Mouse (Mus musculus): ENCODE results near the gene Kcnk10. TPM values are rescaled to one million over a fixed set of nuclear protein-coding genes. Genes with fewer than 3 reads are reported as not detected.

Kcnk10 gene
- polyA plus RNA-seq, 1 experiment from 2014 or later: 0.13 TPM

DNA sequence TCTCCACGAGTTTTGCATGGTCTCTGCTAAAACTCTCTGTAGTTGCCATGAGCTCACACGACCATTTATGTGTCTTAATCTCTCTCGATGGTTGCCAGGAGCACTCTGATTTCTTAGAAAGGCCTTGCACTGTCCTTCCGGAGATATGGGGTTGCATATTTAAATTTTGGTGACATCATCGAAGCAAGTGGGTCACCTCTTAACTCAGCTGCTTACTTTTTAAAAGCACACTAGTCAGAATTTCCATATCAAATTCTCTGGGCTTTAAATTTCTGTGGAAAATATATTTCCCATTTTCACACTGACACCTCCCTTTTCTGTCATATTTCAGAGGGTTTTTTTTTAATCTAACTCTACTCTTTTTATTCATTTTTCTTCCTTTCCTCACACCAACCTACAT, 132.5 kb downstream of the Kcnk10 start:
- Histone ChIP-seq H3K4me1 (ENCODE audit: insufficient read depth) (no peaks in the 10 kb centered on the region), H3K4me2 (ENCODE audit: low read depth, low read length) (no peak overlapping the region), H3K4me3 (ENCODE audit: low read depth, low read length) (no peak overlapping the region), H3K36me3 (replicated peaks; ENCODE audit: insufficient read depth, low read length) (no peaks in the 10 kb centered on the region), H3K27me3 (ENCODE audit: insufficient read depth, low read length) (no peaks in the 10 kb centered on the region), H3K9ac (replicated peaks) (no peak overlapping the region), H3K9me3 (ENCODE audit: low read length) (no peaks in the 10 kb centered on the region), H3K27ac (ENCODE audit: low read depth) (no peak overlapping the region)
- no peak for TF ChIP-seq EP300 (IDR thresholded peaks at IDR 0.05; ENCODE audit: low read depth)
- TF ChIP-seq CTCF (IDR thresholded peaks at IDR 0.05; ENCODE audit: low read depth): no peak
- no peak for ATAC-seq
- 64% methylated on average over 5 of the region's 5 CpGs for WGBS (ENCODE audit: insufficient replicate concordance)
- no peak for DNase-seq

DNA sequence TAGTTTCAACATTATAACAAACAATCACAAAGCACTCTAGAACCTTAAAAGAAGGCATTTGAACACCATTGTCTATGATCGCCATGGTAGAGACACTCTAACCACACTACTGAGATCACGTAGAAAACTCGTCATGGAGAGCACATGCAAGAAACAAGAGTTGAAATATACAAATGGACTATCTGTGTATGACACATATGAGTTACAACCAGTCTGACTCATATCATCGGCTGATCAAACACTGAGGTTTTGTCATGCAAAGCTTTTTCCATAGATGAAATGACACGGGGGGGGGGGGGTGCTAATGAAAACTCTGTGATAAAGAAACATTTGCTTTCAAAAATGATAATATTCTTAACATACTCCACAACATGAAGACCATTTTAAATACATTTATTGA, 133.2 kb downstream of the Kcnk10 start:
- Histone ChIP-seq H3K27me3 (ENCODE audit: insufficient read depth, low read length) (no peaks in the 10 kb centered on the region), H3K4me1 (ENCODE audit: insufficient read depth) (no peaks in the 10 kb centered on the region), H3K27ac (ENCODE audit: low read depth) (no peak overlapping the region), H3K9ac (replicated peaks) (no peak overlapping the region), H3K4me3 (ENCODE audit: low read depth, low read length) (no peak overlapping the region), H3K4me2 (ENCODE audit: low read depth, low read length) (no peak overlapping the region), H3K36me3 (replicated peaks; ENCODE audit: insufficient read depth, low read length) (no peaks in the 10 kb centered on the region), H3K9me3 (ENCODE audit: low read length) (no peaks in the 10 kb centered on the region)
- 76% methylated on average over 5 of the region's 5 CpGs for WGBS (ENCODE audit: insufficient replicate concordance)
- DNase-seq (no peak), ATAC-seq (no peak)
- no peak for TF ChIP-seq EP300 (IDR thresholded peaks at IDR 0.05; ENCODE audit: low read depth)
- no peak for TF ChIP-seq CTCF (IDR thresholded peaks at IDR 0.05; ENCODE audit: low read depth)

DNA sequence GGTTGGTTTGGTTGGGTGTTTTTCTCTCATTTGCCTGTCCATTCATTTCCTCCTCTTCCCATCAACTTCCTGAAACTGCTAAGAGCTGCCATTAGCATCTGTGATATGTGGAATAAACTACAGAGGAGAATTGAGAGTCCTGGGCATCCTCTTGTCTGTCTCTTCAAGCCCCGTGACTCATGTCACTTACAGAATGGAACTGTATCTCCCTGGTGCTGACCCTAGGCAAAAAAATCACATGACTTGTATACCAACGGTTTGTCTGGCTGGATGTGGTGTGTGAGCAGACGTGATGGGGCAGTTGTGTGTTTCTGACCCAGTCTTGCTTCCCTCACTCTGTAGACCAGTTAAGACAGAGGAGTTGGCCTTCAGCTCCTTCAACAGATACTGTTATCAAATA, 134.4 kb downstream of the Kcnk10 start:
- ATAC-seq: no peak

DNA sequence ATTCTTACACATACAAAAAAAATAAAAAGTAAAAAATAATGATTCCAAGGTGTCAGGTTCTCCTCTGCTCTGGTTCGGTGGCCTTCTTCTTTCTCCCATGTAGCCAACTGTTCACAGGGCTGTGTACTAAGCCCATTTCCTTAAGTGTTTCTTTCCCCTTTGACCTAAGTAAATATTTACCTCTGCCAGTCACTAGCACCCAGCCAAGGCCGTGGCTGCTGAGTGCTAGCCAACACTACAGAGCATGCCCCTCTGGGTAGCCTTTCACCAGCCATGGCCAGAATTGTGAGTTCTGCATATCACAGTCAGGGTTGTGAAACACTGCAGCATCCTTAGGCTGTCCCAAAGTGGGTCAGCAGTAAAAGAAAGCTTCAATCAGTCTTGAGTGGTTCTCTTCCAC, 140.0 kb downstream of the Kcnk10 start:
- ATAC-seq (no peak), DNase-seq (no peak)
- no peaks in the 10 kb centered on the region for H3K27me3 ChIP-seq (ENCODE audit: insufficient read depth, low read length)
- no peak overlapping the region for H3K9ac ChIP-seq (replicated peaks)
- H3K36me3 ChIP-seq (replicated peaks; ENCODE audit: insufficient read depth, low read length): no peaks in the 10 kb centered on the region
- TF ChIP-seq EP300 (IDR thresholded peaks at IDR 0.05; ENCODE audit: low read depth) (no peak), CTCF (IDR thresholded peaks at IDR 0.05; ENCODE audit: low read depth) (no peak)
- H3K27ac ChIP-seq (ENCODE audit: low read depth): no peak overlapping the region
- H3K9me3 ChIP-seq (ENCODE audit: low read length): no peaks in the 10 kb centered on the region
- WGBS (ENCODE audit: insufficient replicate concordance): 30% methylated on average over 2 of the region's 2 CpGs
- no peaks in the 10 kb centered on the region for H3K4me1 ChIP-seq (ENCODE audit: insufficient read depth)
- no peak overlapping the region for H3K4me3 ChIP-seq (ENCODE audit: low read depth, low read length)
- H3K4me2 ChIP-seq (ENCODE audit: low read depth, low read length): no peak overlapping the region

More for the DNA sequence above, 134.4 kb downstream of the Kcnk10 start:
- TF ChIP-seq EP300 (IDR thresholded peaks at IDR 0.05; ENCODE audit: low read depth) (no peak), CTCF (IDR thresholded peaks at IDR 0.05; ENCODE audit: low read depth) (no peak)
- Histone ChIP-seq H3K36me3 (replicated peaks; ENCODE audit: insufficient read depth, low read length) (no peaks in the 10 kb centered on the region), H3K9me3 (ENCODE audit: low read length) (no peaks in the 10 kb centered on the region), H3K4me2 (ENCODE audit: low read depth, low read length) (no peak overlapping the region), H3K27ac (ENCODE audit: low read depth) (no peak overlapping the region), H3K9ac (replicated peaks) (no peak overlapping the region), H3K27me3 (ENCODE audit: insufficient read depth, low read length) (no peaks in the 10 kb centered on the region), H3K4me1 (ENCODE audit: insufficient read depth) (no peaks in the 10 kb centered on the region), H3K4me3 (ENCODE audit: low read depth, low read length) (no peak overlapping the region)
- no peak for DNase-seq
- 72% methylated on average over 3 of the region's 3 CpGs for whole genome bisulfite sequencing (ENCODE audit: insufficient replicate concordance)

DNA sequence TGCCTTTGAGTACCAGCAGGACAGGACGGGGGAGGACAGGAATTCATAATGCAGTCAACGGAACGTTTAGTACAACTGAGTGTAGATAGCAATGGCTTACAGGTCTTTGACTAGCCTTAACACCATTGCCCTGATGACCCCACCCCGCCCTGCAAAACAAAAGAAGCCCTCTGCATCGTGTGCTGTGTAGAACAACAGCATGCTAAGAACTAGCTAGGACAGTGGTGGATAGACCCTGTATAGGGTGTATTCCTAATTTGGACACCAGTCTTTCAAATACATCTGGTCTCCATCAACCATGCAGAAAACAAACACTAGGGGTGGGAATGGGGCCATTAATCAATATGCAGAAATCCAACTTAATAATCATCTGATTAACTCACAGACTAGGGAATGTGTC, 147.4 kb downstream of the Kcnk10 start:
- H3K4me3 ChIP-seq (ENCODE audit: low read depth, low read length): no peak overlapping the region
- ATAC-seq: no peak
- no peak for DNase-seq
- TF ChIP-seq EP300 (IDR thresholded peaks at IDR 0.05; ENCODE audit: low read depth) (no peak), CTCF (IDR thresholded peaks at IDR 0.05; ENCODE audit: low read depth) (no peak)
- no peaks in the 10 kb centered on the region for H3K27me3 ChIP-seq (ENCODE audit: insufficient read depth, low read length)
- no peaks in the 10 kb centered on the region for H3K9me3 ChIP-seq (ENCODE audit: low read length)
- 75% methylated on average over 5 of the region's 5 CpGs for WGBS (ENCODE audit: insufficient replicate concordance)
- no peaks in the 10 kb centered on the region for H3K4me1 ChIP-seq (ENCODE audit: insufficient read depth)
- no peak overlapping the region for H3K27ac ChIP-seq (ENCODE audit: low read depth)
- H3K4me2 ChIP-seq (ENCODE audit: low read depth, low read length): no peak overlapping the region
- H3K36me3 ChIP-seq (replicated peaks; ENCODE audit: insufficient read depth, low read length): no peaks in the 10 kb centered on the region
- H3K9ac ChIP-seq (replicated peaks): no peak overlapping the region

DNA sequence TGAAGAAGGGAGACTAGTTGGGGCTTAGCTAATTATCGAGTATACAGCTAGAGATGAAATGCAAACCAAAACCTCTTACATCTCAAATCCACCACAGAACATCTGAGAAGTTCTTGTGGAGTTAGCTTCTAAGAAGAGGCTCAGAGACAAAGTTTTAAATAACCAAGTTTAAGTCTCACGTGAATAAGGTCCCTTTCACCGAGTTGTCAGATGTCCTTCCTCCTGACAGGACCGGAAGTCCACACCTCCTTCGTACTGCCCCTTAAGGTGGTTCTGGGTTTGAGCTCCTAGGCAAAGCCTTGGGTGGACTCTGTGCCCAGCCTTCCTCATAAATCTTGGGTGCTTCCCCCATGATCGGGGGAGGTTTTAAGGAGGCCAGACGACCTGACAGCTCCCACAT, 156.8 kb downstream of the Kcnk10 start:
- no peak overlapping the region for H3K9ac ChIP-seq (replicated peaks)
- H3K4me2 ChIP-seq (ENCODE audit: low read depth, low read length): no peak overlapping the region
- 69% methylated on average over 7 of the region's 7 CpGs for WGBS (ENCODE audit: insufficient replicate concordance)
- no peak for DNase-seq
- no peak for ATAC-seq
- H3K4me1 ChIP-seq (ENCODE audit: insufficient read depth): no peaks in the 10 kb centered on the region
- H3K9me3 ChIP-seq (ENCODE audit: low read length): no peaks in the 10 kb centered on the region
- H3K27me3 ChIP-seq (ENCODE audit: insufficient read depth, low read length): no peaks in the 10 kb centered on the region
- H3K4me3 ChIP-seq (ENCODE audit: low read depth, low read length): no peak overlapping the region
- TF ChIP-seq EP300 (IDR thresholded peaks at IDR 0.05; ENCODE audit: low read depth) (no peak), CTCF (IDR thresholded peaks at IDR 0.05; ENCODE audit: low read depth) (no peak)
- H3K27ac ChIP-seq (ENCODE audit: low read depth): no peak overlapping the region
- no peaks in the 10 kb centered on the region for H3K36me3 ChIP-seq (replicated peaks; ENCODE audit: insufficient read depth, low read length)

DNA sequence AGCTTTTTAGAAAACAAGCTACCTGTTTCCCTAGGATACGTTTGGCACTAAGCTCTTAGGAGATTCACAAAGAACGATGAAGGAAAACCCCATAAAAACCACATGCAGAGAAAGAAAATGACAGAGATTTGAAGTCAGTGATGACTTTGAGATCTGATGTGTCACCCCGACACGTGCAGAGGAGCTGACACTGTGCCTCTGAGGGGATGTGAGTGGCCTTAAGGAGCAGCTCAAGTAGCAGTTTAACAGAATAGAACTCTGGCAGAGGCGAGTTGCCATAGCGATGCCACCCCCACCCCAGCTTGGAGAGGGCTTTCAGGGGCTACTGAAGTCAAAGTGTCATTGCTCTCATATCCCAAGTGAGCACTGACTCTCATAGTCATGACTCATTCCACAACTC, 158.3 kb downstream of the Kcnk10 start:
- Histone ChIP-seq H3K4me2 (ENCODE audit: low read depth, low read length) (no peak overlapping the region), H3K4me3 (ENCODE audit: low read depth, low read length) (no peak overlapping the region), H3K4me1 (ENCODE audit: insufficient read depth) (no peaks in the 10 kb centered on the region), H3K27me3 (ENCODE audit: insufficient read depth, low read length) (no peaks in the 10 kb centered on the region), H3K27ac (ENCODE audit: low read depth) (no peak overlapping the region), H3K36me3 (replicated peaks; ENCODE audit: insufficient read depth, low read length) (no peaks in the 10 kb centered on the region), H3K9ac (replicated peaks) (no peak overlapping the region), H3K9me3 (ENCODE audit: low read length) (no peaks in the 10 kb centered on the region)
- DNase-seq: no peak
- ATAC-seq: no peak
- no peak for TF ChIP-seq CTCF (IDR thresholded peaks at IDR 0.05; ENCODE audit: low read depth)
- TF ChIP-seq EP300 (IDR thresholded peaks at IDR 0.05; ENCODE audit: low read depth): no peak
- WGBS (ENCODE audit: insufficient replicate concordance): 76% methylated on average over 6 of the region's 6 CpGs

All from liver, postnatal 0 days (tissue).